Mouse (Mus musculus) urinary bladder, postnatal 10 days (tissue): Measurements from ENCODE around the gene Krt12.

Experiments used
- DNase-seq: peaks from one replicate; pipeline ENCODE4 v3.0.0; 2022; ENCODE audit warnings: low spot score

Gene Krt12

GRCm38 (mm10) chr11:99398084-99398483, 24.0 kb downstream of the Krt12 start:
- no peak for DNase-seq

- no peak for DNase-seq
Measured at GRCm38 (mm10) chr11:99396661-99397060, 25.4 kb downstream of the Krt12 start.

GRCm38 (mm10) chr11:99396034-99396433, 26.0 kb downstream of the Krt12 start:
- no peak for DNase-seq

- DNase-seq, result no peak
Measured at GRCm38 (mm10) chr11:99392492-99392891, 29.6 kb downstream of the Krt12 start.

GRCm38 (mm10) chr11:99391375-99391774, 30.7 kb downstream of the Krt12 start:
- DNase-seq, result no peak

- DNase-seq, result no peak
Measured at GRCm38 (mm10) chr11:99390866-99391265, 31.2 kb downstream of the Krt12 start.

- DNase-seq, result no peak
Measured at GRCm38 (mm10) chr11:99389264-99389663, 32.8 kb downstream of the Krt12 start, which contains the start of gene Krt10. Gene Krt10 (minus strand): TSS chr11:99389364.

- DNase-seq, result no peak
Measured at GRCm38 (mm10) chr11:99388661-99389060, 33.4 kb downstream of the Krt12 start.

GRCm38 (mm10) chr11:99385813-99386721, 36.0 kb downstream of the Krt12 start:
- DNase-seq, result peak; percentile 61

GRCm38 (mm10) chr11:99379568-99379967, 42.5 kb downstream of the Krt12 start:
- peak; percentile 33 for DNase-seq

GRCm38 (mm10) chr11:99374803-99375202, 47.3 kb downstream of the Krt12 start, which contains the start of gene Krt28:
Gene Krt28 (minus strand): TSS chr11:99374903.
- DNase-seq, result no peak

- DNase-seq, result no peak
Measured at GRCm38 (mm10) chr11:99369853-99370451, 52.1 kb downstream of the Krt12 start.

- no peak for DNase-seq
Measured at GRCm38 (mm10) chr11:99369229-99369628, 52.8 kb downstream of the Krt12 start.

GRCm38 (mm10) chr11:99366791-99367190, 55.3 kb downstream of the Krt12 start:
- DNase-seq, result no peak
